Mouse (Mus musculus): Measurements from ENCODE around the gene Arhgap28. TPM values are rescaled to one million over a fixed set of nuclear protein-coding genes. Genes with fewer than 3 reads are reported as not detected.

The Arhgap28 gene
- polyA plus RNA-seq, 1 experiment from 2014 or later, result 81.3 TPM

DNA sequence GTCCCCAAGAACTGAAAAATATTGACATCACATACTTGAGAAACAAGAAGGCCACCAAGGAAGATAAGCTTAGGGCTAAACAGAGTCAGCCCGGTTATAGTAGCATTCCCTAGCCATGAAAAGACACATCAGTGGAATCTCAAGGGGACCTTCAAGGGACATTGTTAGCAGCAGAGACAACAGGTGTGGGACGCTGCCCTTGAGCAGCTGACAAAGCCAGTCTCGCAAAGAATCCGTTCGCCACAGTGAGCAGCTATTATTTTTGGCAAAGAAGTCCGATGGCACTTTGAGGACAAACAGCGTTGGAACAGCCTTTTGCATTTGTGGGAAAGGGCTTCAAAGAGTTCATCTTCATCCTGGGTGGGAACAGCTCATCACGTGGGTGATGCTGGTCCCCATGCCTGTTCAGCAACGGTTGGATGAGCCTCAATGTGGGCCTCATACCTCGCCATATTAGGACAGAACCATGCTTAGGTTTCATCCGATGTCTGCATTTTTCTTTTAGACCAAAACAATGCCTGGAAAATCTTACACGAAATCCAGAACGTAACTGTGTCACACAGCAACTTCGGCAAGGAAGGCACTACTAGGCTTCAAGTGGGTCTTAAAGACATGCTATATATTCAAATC is 99.5 kb downstream of the Arhgap28 start:
- 88% methylated on average over 14 of the region's 14 CpGs for WGBS
- H3K36me3 ChIP-seq, result peaks cover 12% of the 10 kb centered on the region
- H3K4me3 ChIP-seq, result no peak overlapping the region
- no peaks in the 10 kb centered on the region for H3K9me3 ChIP-seq
- peaks cover 17% of the 10 kb centered on the region for H3K4me1 ChIP-seq
- ATAC-seq (ENCODE audit: insufficient number of reproducible peaks, insufficient read depth, low FRiP score, low TSS enrichment), result no peak
- H3K27me3 ChIP-seq, result no peaks in the 10 kb centered on the region
- no peak overlapping the region for H3K27ac ChIP-seq
- no peak overlapping the region for H3K9ac ChIP-seq
- H3K4me2 ChIP-seq (replicated peaks), result no peak overlapping the region

DNA sequence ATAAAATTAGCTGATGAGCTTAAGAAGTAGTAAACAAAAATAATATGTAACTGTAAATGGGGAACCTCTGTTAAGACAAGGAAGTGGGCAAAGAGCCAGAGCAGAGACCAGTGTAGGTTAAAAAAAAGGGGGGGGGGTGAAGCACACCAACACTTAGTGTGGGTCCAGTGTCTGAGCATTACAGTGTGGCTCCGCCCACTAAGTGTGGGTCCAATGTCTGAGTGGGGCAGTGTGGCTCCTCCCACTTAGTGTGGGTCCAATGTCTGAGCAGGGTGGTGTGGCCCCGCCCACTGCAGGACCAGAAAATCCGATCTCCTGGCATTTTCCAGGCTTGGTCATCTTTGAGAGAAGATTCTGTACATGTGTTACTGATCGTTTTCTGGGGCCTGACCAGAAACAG is 101.1 kb downstream of the Arhgap28 start:
- Histone ChIP-seq H3K9me3 (no peaks in the 10 kb centered on the region), H3K36me3 (peaks cover 23% of the 10 kb centered on the region), H3K27me3 (no peaks in the 10 kb centered on the region)

DNA sequence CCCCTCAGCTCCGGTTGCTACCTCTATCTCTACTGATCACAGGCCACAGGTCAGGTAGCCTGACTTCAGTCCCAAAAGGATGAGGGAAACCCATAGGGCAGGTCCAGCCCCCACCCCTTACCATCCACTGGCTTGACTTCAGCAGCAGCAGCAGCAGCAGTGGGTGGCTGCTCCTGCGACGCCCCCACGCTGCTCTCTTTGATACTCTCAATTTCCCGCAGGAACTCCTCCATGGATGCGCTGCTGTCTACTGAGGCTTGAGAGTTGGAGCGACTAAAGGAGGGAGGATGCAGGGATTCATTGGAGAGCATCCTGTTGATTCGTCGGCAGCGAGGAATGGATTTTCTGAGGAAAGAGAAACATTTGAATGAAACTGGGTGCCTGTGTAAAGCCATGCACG is 102.8 kb downstream of the Arhgap28 start:
- H3K4me2 ChIP-seq (replicated peaks), result no peak overlapping the region
- H3K9me3 ChIP-seq, result no peaks in the 10 kb centered on the region
- ATAC-seq (ENCODE audit: insufficient number of reproducible peaks, insufficient read depth, low FRiP score, low TSS enrichment), result no peak
- H3K36me3 ChIP-seq, result peaks cover 27% of the 10 kb centered on the region
- 0 out of 2 replicates have a peak overlapping the region, but pooled peaks have one; percentile 14 for H3K27ac ChIP-seq
- WGBS, result 82% methylated on average over 11 of the region's 11 CpGs
- H3K9ac ChIP-seq, result no peak overlapping the region
- H3K4me3 ChIP-seq, result no peak overlapping the region
- no peaks in the 10 kb centered on the region for H3K27me3 ChIP-seq
- no peaks in the 10 kb centered on the region; the same call in 1 of the 2 replicates for H3K4me1 ChIP-seq

More for the DNA sequence above, 101.1 kb downstream of the Arhgap28 start:
- Histone ChIP-seq H3K27ac (no peak overlapping the region), H3K4me2 (replicated peaks) (no peak overlapping the region), H3K4me3 (no peak overlapping the region), H3K4me1 (peaks cover 4% of the 10 kb centered on the region), H3K9ac (no peak overlapping the region)
- WGBS, result 81% methylated on average over 4 of the region's 4 CpGs
- ATAC-seq (ENCODE audit: insufficient number of reproducible peaks, insufficient read depth, low FRiP score, low TSS enrichment), result no peak

DNA sequence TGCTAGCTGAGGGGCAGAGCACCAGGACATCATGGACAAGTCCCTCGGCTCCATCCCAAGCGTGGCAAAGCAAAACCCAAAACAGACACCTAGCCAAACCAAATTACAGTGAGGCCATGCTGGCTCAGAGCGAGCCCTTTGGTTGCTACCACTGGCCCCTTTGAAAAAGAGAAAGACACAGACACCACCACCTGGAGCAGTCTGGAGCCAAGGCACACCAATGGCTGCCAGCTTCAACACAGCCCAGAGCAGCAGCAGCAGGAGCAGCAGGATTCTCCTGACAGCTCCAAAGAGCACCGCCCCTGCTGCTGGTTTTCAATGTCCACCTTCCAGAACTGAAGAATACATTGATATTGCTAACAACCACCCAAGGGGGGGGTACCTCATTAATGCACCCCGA is 104.5 kb downstream of the Arhgap28 start:
- Histone ChIP-seq H3K36me3 (peaks cover 44% of the 10 kb centered on the region), H3K27me3 (no peaks in the 10 kb centered on the region)

DNA sequence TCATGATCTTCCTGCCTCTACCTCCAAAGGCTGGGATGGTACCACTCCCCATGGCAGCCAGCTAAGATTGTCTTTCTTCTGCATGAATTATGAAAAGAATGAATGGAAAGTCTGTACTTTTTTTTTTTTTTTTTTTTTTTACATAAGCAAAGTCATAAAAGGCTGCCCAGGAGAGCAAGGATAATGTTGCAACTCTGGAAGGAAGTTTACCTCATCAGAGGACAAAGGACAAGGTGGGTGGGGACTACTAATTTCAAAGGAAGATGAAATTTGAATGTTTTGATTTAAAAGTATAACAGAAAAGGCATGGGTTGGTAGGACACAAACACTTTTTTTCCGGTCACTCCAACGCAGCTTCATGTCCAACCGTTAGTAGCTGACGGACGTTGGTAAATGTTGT is 107.5 kb downstream of the Arhgap28 start:
- Histone ChIP-seq H3K4me3 (no peak overlapping the region), H3K4me2 (replicated peaks) (no peak overlapping the region), H3K9ac (no peak overlapping the region), H3K27me3 (no peaks in the 10 kb centered on the region), H3K27ac (no peak overlapping the region), H3K4me1 (no peaks in the 10 kb centered on the region; the same call in 1 of the 2 replicates), H3K9me3 (no peaks in the 10 kb centered on the region), H3K36me3 (peaks cover 59% of the 10 kb centered on the region)
- 94% methylated on average over 5 of the region's 5 CpGs for WGBS
- no peak for ATAC-seq (ENCODE audit: insufficient number of reproducible peaks, insufficient read depth, low FRiP score, low TSS enrichment)

More for the DNA sequence above, 104.5 kb downstream of the Arhgap28 start:
- Histone ChIP-seq H3K27ac (no peak overlapping the region), H3K9ac (no peak overlapping the region), H3K4me1 (no peaks in the 10 kb centered on the region; the same call in 1 of the 2 replicates), H3K9me3 (no peaks in the 10 kb centered on the region), H3K4me2 (replicated peaks) (no peak overlapping the region), H3K4me3 (no peak overlapping the region)
- no peak for ATAC-seq (ENCODE audit: insufficient number of reproducible peaks, insufficient read depth, low FRiP score, low TSS enrichment)
- 89% methylated on average over 5 of the region's 5 CpGs for WGBS

DNA sequence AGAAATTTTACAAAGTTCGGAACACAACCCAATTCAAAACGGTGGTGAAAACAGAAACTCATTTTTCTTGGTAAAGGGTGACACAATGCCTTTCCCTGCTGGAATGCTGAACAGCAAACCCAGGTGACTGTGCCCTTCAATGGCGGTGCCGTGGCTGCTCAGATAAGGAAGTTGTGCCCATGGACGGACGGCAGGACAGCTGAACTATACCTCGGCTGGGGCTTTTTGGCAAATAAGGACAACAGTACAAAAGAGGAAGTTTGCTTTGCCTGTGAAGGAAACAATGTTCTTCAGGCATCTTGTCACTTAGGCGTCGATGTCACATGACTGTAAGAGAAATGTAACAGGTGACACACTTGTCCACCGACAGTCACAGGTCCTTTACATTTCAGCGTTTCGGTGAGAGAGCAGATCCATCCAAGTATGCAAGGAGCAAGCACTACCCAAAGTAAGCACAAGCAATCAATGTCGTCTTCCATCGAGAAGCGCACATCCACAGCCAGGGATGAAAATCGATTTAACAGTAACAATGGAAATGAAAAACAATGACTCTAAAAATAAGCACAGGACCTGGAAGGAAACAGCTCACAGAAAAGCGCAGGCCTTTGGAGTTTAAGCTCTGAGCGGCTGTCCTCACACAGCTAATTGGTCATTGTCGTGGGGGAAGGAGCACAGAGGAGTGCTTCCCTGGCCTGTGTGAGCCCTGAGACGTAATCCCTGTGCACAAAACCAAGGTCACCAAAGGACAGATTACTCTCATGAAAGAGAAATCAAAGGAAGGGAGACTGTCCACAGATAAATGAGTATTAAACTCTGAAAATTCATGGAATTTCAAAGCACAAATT is 114.2 kb downstream of the Arhgap28 start:
- no peaks in the 10 kb centered on the region for H3K4me1 ChIP-seq
- H3K4me2 ChIP-seq (replicated peaks), result no peak overlapping the region
- ATAC-seq (ENCODE audit: insufficient number of reproducible peaks, insufficient read depth, low FRiP score, low TSS enrichment), result no peak
- WGBS, result 82% methylated on average over 20 of the region's 20 CpGs
- H3K4me3 ChIP-seq, result no peak overlapping the region
- H3K27ac ChIP-seq, result 0 out of 2 replicates have a peak overlapping the region, but pooled peaks have one; percentile 2
- H3K36me3 ChIP-seq, result peaks cover 47% of the 10 kb centered on the region
- no peaks in the 10 kb centered on the region for H3K27me3 ChIP-seq
- H3K9ac ChIP-seq, result no peak overlapping the region
- no peaks in the 10 kb centered on the region for H3K9me3 ChIP-seq

DNA sequence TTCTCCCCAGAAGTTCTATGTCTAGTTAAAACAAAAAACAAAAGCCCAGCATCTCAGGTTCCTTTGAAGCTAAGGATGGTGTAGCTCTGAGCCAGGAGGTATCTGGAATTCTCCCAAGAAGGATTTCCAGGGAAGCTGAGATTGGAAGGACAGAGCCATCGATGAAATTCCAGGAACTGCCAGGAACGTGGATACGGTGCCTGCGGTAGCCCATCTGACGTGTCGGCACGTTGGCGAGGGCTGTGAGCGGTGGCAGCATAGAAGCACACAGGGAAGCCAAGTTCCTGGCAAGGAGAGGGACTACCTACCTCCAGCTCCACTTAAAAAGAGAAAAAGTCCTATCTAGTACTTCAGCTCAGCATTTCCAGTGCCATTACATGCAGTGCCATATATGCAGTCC is 115.8 kb downstream of the Arhgap28 start:
- WGBS, result 99% methylated on average over 9 of the region's 9 CpGs
- no peaks in the 10 kb centered on the region for H3K9me3 ChIP-seq
- H3K4me3 ChIP-seq, result no peak overlapping the region
- no peak overlapping the region for H3K9ac ChIP-seq
- no peaks in the 10 kb centered on the region for H3K27me3 ChIP-seq
- H3K36me3 ChIP-seq, result peaks cover 49% of the 10 kb centered on the region
- ATAC-seq (ENCODE audit: insufficient number of reproducible peaks, insufficient read depth, low FRiP score, low TSS enrichment), result no peak
- H3K4me1 ChIP-seq, result no peaks in the 10 kb centered on the region
- H3K27ac ChIP-seq, result no peak overlapping the region
- H3K4me2 ChIP-seq (replicated peaks), result no peak overlapping the region

DNA sequence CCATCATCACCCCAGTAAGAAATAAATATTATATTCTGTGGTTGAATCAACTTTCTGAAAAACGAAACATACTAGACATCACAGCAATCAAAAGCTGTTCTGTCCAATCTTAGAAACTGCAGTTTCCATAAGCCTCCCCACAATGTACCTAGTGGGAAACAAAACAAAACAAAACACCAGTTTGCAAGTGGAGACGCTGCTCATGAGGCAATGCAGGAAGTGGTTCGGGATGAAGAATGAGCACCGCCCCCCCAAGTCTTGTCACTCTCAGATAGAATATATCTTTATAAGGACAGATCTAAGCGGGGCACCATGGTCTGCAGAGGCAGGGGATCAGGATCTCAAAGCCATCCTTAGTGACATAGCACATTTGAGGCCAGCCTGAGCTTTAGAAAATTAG is 117.6 kb downstream of the Arhgap28 start:
- H3K4me1 ChIP-seq, result no peaks in the 10 kb centered on the region
- H3K4me2 ChIP-seq (replicated peaks), result no peak overlapping the region
- no peak overlapping the region for H3K9ac ChIP-seq
- no peaks in the 10 kb centered on the region for H3K27me3 ChIP-seq
- H3K36me3 ChIP-seq, result peaks cover 50% of the 10 kb centered on the region
- no peaks in the 10 kb centered on the region for H3K9me3 ChIP-seq
- no peak for ATAC-seq (ENCODE audit: insufficient number of reproducible peaks, insufficient read depth, low FRiP score, low TSS enrichment)
- no peak overlapping the region for H3K4me3 ChIP-seq
- no peak overlapping the region for H3K27ac ChIP-seq
- WGBS, result 83% methylated on average over 5 of the region's 5 CpGs

DNA sequence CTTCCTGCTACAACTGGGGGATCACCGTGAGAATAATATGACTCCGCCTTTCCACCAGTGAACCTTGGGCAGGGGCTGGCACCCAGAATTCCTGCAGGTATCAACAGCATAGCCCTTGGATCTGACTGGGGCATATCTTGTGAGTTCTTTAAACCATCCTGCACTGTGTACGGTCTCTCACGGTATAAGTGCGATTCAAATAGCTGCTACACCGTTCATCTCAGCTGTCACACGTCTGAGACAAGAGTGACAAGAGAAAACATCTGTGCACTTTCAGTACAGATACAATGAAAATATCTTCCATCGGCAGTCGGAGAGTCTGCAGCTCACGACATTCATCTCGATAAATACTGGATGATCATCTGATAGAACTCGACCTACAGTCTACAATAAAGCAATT is 126.3 kb downstream of the Arhgap28 start:
- no peaks in the 10 kb centered on the region for H3K4me1 ChIP-seq
- no peak for ATAC-seq (ENCODE audit: insufficient number of reproducible peaks, insufficient read depth, low FRiP score, low TSS enrichment)
- no peaks in the 10 kb centered on the region for H3K27me3 ChIP-seq
- WGBS, result 88% methylated on average over 12 of the region's 12 CpGs
- H3K27ac ChIP-seq, result no peak overlapping the region
- no peak overlapping the region for H3K4me3 ChIP-seq
- H3K4me2 ChIP-seq (replicated peaks), result no peak overlapping the region
- H3K9ac ChIP-seq, result no peak overlapping the region
- H3K36me3 ChIP-seq, result peaks cover 61% of the 10 kb centered on the region
- no peaks in the 10 kb centered on the region for H3K9me3 ChIP-seq

DNA sequence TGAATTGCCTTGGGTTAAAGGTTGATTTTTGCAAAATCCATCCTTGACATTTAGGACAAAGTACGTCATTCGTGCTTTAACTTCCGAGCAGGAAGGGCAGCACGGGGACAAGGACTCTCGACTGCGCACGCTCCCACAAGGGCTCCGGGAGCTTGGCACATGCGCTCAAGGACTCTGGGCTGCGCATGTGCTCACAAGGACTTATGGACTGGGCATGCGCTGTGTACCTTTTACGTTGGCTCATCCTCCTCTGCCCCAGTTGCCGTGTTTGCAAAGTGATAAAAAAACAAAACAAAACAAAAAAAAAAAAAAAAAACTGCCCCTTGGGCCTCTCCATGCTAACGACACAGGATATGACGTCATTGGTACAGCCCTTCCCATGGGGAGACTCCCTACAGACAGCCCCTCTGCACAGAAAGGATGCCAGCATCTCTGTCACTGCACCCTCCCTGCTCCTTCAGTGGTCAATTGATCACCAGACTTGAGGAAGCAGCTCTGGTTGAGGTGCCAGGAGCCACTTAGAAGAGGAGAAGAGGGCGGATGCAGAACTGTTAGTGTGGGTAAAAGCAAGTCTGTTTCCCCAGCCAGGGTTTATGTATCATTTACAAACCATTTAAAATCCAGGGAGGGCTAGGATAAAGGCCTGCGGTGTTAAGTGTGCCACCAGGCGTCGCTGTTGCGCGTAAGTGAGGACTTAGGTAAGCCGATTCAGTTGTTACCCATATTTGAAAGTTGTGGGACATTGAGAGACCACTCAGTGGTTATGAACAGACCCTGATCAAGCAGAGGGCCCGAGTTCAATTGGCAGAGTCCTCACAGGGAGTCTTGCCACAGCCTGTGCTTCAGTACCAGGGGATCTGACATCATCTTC is 134.0 kb downstream of the Arhgap28 start:
- Histone ChIP-seq H3K27ac (no peak overlapping the region), H3K4me2 (replicated peaks) (no peak overlapping the region), H3K36me3 (peaks cover 68% of the 10 kb centered on the region), H3K4me3 (no peak overlapping the region), H3K4me1 (peaks cover 25% of the 10 kb centered on the region), H3K9me3 (no peaks in the 10 kb centered on the region), H3K9ac (no peak overlapping the region), H3K27me3 (no peaks in the 10 kb centered on the region)
- ATAC-seq (ENCODE audit: insufficient number of reproducible peaks, insufficient read depth, low FRiP score, low TSS enrichment), result no peak
- WGBS, result 68% methylated on average over 23 of the region's 23 CpGs

DNA sequence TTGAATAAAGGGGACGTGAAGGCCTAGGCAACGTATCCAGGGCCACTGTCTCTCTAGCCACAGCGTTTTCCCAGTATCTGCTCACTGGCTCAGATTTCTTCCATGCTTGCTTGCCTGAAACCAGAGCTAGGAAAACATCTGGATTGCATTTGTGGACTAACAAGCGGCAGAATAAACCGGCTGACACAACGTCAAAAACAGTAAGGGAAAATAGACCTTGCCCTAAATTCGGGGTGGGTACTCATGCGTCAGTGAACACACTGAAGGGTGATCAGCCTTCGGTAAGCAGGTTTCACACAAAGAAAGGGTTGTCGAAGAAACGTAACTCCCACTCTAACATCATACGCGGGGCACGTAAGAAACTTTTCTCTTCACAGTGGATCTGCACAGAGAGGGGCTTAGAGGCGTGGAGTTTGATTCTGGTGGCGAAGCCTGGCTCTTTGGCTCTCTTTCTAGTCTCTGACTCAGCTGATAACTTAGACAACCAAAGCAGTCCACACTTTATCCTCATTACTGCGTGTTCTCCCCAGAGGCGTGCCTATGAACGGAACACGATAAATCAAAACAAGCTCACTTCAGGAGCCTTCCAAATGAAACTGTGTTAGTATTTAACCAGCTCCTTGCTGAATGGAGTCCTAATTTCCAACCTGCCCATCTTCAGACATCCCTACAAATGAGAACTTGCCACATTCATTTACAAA is 137.2 kb downstream of the Arhgap28 start:
- no peaks in the 10 kb centered on the region for H3K27me3 ChIP-seq
- no peak overlapping the region; the same call in 1 of the 2 replicates for H3K9ac ChIP-seq
- peak overlapping the region; percentile 96 for H3K27ac ChIP-seq
- H3K4me3 ChIP-seq, result no peak overlapping the region
- H3K9me3 ChIP-seq, result no peaks in the 10 kb centered on the region
- peak; percentile 24; the same call in 1 of the 2 replicates for ATAC-seq (ENCODE audit: insufficient number of reproducible peaks, insufficient read depth, low FRiP score, low TSS enrichment)
- H3K4me2 ChIP-seq (replicated peaks), result peak overlapping the region; percentile 32
- peaks cover 29% of the 10 kb centered on the region for H3K4me1 ChIP-seq
- peaks cover 63% of the 10 kb centered on the region for H3K36me3 ChIP-seq
- 19% methylated on average over 20 of the region's 20 CpGs for WGBS

Measured in embryonic facial prominence, embryonic 12.5 days (tissue).